Mouse (Mus musculus) midbrain, embryonic 11.5 days (tissue): ENCODE data around the gene Tgm4. TPM values are rescaled to one million over a fixed set of nuclear protein-coding genes. Genes with fewer than 3 reads are reported as not detected.

Experiments used
- ATAC-seq: fragments of 200-750 bp; cut with Nextera tagmentation; 2 replicates; pipeline ENCODE4 v1.8.0; 2017; ENCODE audit warnings: moderate TSS enrichment, moderate library complexity; ENCODE audit not compliant: low FRiP score
- DNase-seq: peaks from one replicate; pipeline ENCODE4 v3.0.0; 2015; ENCODE audit warnings: low spot score; ENCODE audit errors: missing footprints
- H3K27ac ChIP-seq: fragments of 300-500 bp; sonication (generic); 2 replicates; pipeline ENCODE4 v1.5.1; 2014; ENCODE audit warnings: low read depth, low read length
- H3K27me3 ChIP-seq: fragments of 300-500 bp; sonication (generic); 2 replicates; pipeline ENCODE4 v1.6.1; 2014; ENCODE audit warnings: mild to moderate bottlenecking, low read length, moderate library complexity, mixed read lengths; ENCODE audit not compliant: control insufficient read depth, insufficient read depth
- H3K36me3 ChIP-seq: fragments of 300-500 bp; sonication (generic); 2 replicates; pipeline ENCODE4 v1.6.1; 2014; ENCODE audit warnings: mild to moderate bottlenecking, low read length, moderate library complexity, mixed read lengths; ENCODE audit not compliant: control insufficient read depth, insufficient read depth
- H3K4me1 ChIP-seq: fragments of 300-500 bp; sonication (generic); 2 replicates; pipeline ENCODE4 v1.6.1; 2014; ENCODE audit warnings: low read length; ENCODE audit not compliant: control insufficient read depth, insufficient read depth
- H3K4me2 ChIP-seq: fragments of 300-500 bp; sonication (generic); 2 replicates; pipeline ENCODE4 v1.6.1; 2014; ENCODE audit warnings: mild to moderate bottlenecking, moderate library complexity
- H3K4me3 ChIP-seq: fragments of 300-500 bp; sonication (generic); 2 replicates; pipeline ENCODE4 v1.5.1; 2014; ENCODE audit warnings: low read depth, low read length
- H3K9ac ChIP-seq: fragments of 300-500 bp; sonication (generic); 2 replicates; pipeline ENCODE4 v1.6.1; 2014; ENCODE audit warnings: low read length
- H3K9me3 ChIP-seq: fragments of 300-500 bp; sonication (generic); 2 replicates; pipeline ENCODE4 v1.6.1; 2016; ENCODE audit warnings: low read length; ENCODE audit not compliant: control insufficient read depth
- WGBS: fragments of 180-500 bp; shearing (Covaris S2); extraction: QIAGEN DNeasy Blood & Tissue Kit; methylation state at CpG from one replicate; pipeline ENCODE4 v1.1.7; 2014; 5-methylcytosine and 5-hydroxymethylcytosine counted together
- polyA plus RNA-seq: library from polyadenylated mRNA; unstranded; fragments of >200 nt; fragmentation: Nextera tagmentation; extraction: Ambion mirVana; gene quantifications from 2 replicates; pipeline ENCODE4 v1.2.1, GENCODE M21; 2014

Tgm4 gene
- polyA plus RNA-seq, 1 experiment from 2014 or later: 0.38 TPM

GRCm38 (mm10) chr9:123115566-123115965, 81.0 kb downstream of the Tgm4 start:
- H3K9ac ChIP-seq: no peak overlapping the region
- H3K27ac ChIP-seq: no peak overlapping the region
- no peaks in the 10 kb centered on the region for H3K27me3 ChIP-seq
- DNase-seq (no peak), ATAC-seq (no peak)
- no peak overlapping the region for H3K4me2 ChIP-seq
- peaks cover 17% of the 10 kb centered on the region; the same call in 1 of the 2 replicates for H3K36me3 ChIP-seq
- 86% methylated on average over 1 of the region's 1 CpGs for WGBS
- H3K9me3 ChIP-seq: no peaks in the 10 kb centered on the region
- no peak overlapping the region for H3K4me3 ChIP-seq
- peaks cover 14% of the 10 kb centered on the region for H3K4me1 ChIP-seq

Other genes starting within 250 kb of the Tgm4 start
- 5.7 and 5.8 TPM in 2 replicates for gene Tcaim, start 229.2 kb upstream of the Tgm4 start, polyA plus RNA-seq
- gene Gm35549, start 190.7 kb upstream of the Tgm4 start, polyA plus RNA-seq: 0.38 TPM in 1 of 2 replicates, not detected in the other
- gene Zfp445, start 168.7 kb upstream of the Tgm4 start, polyA plus RNA-seq: 78.9 and 79.9 TPM in 2 replicates
- 2.6 and 3.3 TPM in 2 replicates for gene Zkscan7, start 149.0 kb upstream of the Tgm4 start, polyA plus RNA-seq
- gene Zfp105, start 111.7 kb upstream of the Tgm4 start, polyA plus RNA-seq: 35.1 and 36.5 TPM in 2 replicates
- 37.0 and 38.9 TPM in 2 replicates for gene 1110059G10Rik, start 83.7 kb upstream of the Tgm4 start, polyA plus RNA-seq
- gene Kif15, start 83.7 kb upstream of the Tgm4 start, polyA plus RNA-seq: 61.6 and 67.8 TPM in 2 replicates
- gene Tmem42, start 13.4 kb upstream of the Tgm4 start, polyA plus RNA-seq: 19.2 and 23.1 TPM in 2 replicates
- 60.3 and 68.4 TPM in 2 replicates for gene Zdhhc3, start 78.5 kb downstream of the Tgm4 start, polyA plus RNA-seq
- gene Exosc7, start 78.5 kb downstream of the Tgm4 start, polyA plus RNA-seq: 115 and 129 TPM in 2 replicates
- not detected in 2 replicates for gene Clec3b, start 116.2 kb downstream of the Tgm4 start, polyA plus RNA-seq
- gene Cdcp1, start 181.3 kb downstream of the Tgm4 start, polyA plus RNA-seq: 0.11 and 0.29 TPM in 2 replicates
- gene Tmem158, start 226.0 kb downstream of the Tgm4 start, polyA plus RNA-seq: 4.6 and 7.0 TPM in 2 replicates